Mouse (Mus musculus): ENCODE data around the gene Vdac1. TPM values are rescaled to one million over a fixed set of nuclear protein-coding genes. Genes with fewer than 3 reads are reported as not detected.

Gene Vdac1
- polyA plus RNA-seq, 1 experiment: 251 TPM

DNA sequence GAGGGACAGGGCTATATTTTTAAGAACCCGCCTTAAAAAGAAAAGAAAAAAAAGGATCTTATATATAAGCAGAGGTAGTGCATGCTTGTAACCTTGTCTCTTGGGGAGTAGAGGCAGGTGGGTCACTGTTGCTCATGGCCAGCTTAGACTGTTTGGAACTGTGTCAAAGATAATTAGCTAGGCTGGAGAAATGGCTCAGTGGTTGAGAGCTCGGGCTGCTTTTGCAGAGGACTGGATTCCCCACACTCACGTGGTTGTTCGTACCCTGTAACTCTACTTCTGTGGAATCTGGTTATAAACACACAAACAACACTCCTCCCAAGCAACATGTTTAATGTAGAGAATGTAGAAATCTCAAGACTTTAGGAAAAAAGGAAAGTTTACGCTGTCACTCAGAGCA is 43.5 kb downstream of the Vdac1 start:
- Histone ChIP-seq H3K27ac (ENCODE audit: insufficient read depth, low read length) (no peak overlapping the region), H3K4me1 (ENCODE audit: control insufficient read depth, insufficient read depth, low read length) (no peaks in the 10 kb centered on the region), H3K4me3 (ENCODE audit: insufficient read depth, low read length) (no peak overlapping the region)
- TF ChIP-seq CTCF (IDR thresholded peaks at IDR 0.05; ENCODE audit: borderline replicate concordance, insufficient read depth, low read length): no peak
- no peak for TF ChIP-seq POLR2A (IDR thresholded peaks at IDR 0.05; ENCODE audit: low read depth, low read length)

DNA sequence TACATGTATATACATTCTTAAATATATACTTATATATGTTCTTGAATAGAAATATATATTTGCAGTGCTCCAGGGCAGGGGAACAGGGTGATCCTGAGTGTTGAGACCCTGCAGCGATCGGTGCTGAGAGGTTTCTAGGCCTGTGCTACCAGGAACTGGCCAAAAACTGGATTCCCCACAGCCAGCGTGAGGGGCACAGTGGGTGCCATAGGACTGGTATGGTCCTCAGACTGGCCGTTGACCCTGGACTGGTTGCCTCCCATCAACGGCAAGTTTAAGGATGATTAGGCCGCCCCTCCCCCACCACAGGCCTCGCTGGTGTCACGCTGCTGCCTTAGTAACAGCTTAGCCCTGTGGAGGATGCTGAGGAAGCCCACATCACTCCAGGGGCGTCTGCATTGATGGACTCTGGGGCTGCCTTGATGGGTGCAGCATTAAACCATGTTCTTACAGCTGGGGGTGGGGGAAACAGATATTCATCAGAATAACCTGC is 44.6 kb downstream of the Vdac1 start:
- Histone ChIP-seq H3K27ac (ENCODE audit: insufficient read depth, low read length) (no peak overlapping the region), H3K4me1 (ENCODE audit: control insufficient read depth, insufficient read depth, low read length) (no peaks in the 10 kb centered on the region), H3K4me3 (ENCODE audit: insufficient read depth, low read length) (no peak overlapping the region)
- TF ChIP-seq CTCF (IDR thresholded peaks at IDR 0.05; ENCODE audit: borderline replicate concordance, insufficient read depth, low read length): no peak
- no peak for TF ChIP-seq POLR2A (IDR thresholded peaks at IDR 0.05; ENCODE audit: low read depth, low read length)

DNA sequence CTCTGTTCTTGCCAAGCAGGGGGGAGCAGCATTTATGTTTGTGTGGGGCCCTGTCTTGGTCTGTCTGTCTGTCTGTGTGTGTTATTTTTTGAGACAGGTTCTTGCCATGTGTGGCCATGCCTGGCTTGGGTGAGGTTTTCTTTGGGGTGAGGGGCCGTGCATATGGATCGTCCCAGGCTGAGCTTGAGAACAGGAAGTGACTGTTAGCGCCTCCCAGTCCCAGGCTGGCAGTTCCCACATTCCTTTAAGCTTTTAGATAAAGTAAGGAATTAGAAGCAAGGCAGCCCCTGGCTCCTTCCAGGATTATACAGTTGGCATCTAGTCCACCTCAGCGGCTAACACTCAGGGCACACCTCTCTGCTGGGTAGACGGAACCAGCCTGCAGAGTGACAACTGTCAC is 48.7 kb downstream of the Vdac1 start:
- TF ChIP-seq CTCF (IDR thresholded peaks at IDR 0.05; ENCODE audit: borderline replicate concordance, insufficient read depth, low read length) (no peak), POLR2A (IDR thresholded peaks at IDR 0.05; ENCODE audit: low read depth, low read length) (no peak)
- H3K27ac ChIP-seq (ENCODE audit: insufficient read depth, low read length): no peak overlapping the region
- H3K4me1 ChIP-seq (ENCODE audit: control insufficient read depth, insufficient read depth, low read length): no peaks in the 10 kb centered on the region
- no peak overlapping the region for H3K4me3 ChIP-seq (ENCODE audit: insufficient read depth, low read length)

DNA sequence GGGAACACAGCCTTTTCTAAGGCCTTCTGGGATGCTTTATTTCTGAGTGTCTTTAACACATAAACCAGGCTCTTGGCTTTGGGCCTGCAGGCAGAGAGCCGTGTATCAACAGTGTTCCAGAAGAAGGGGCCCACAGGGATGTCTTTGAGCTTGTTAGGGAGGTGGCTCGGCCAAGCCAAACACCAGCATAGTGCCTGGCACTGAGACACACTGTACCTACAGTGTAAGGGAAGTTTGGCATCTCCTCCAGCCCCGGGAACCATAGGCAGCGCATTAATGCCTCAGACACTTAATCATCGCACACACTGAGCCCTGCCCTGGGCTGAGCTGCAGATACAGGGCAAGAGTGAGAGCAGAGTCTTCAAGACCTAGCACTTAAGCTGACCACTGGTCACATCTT is 57.7 kb downstream of the Vdac1 start:
- Histone ChIP-seq H3K4me1 (ENCODE audit: control insufficient read depth, insufficient read depth, low read length) (no peaks in the 10 kb centered on the region), H3K27ac (ENCODE audit: insufficient read depth, low read length) (no peak overlapping the region), H3K4me3 (ENCODE audit: insufficient read depth, low read length) (no peak overlapping the region)
- no peak for TF ChIP-seq CTCF (IDR thresholded peaks at IDR 0.05; ENCODE audit: borderline replicate concordance, insufficient read depth, low read length)
- TF ChIP-seq POLR2A (IDR thresholded peaks at IDR 0.05; ENCODE audit: low read depth, low read length): no peak

DNA sequence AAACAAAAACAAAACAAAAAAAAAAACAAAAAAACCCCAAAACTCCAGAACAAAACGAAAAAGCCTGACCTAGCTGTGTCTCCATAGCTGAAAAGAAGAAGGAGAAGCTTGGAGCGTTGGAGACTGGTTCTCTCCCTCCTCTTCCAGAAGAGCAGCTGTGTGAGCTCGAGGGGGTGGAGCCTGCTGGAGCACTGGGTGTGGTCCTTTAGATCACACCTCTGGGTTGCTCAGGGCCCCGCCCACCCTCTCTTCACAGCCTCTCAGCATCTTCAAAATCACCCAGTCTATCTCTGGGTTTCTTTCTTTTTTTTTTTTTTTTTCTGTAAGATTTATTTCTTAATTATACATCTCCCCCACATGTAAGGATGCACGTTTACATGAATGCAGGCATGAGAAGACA is 58.6 kb downstream of the Vdac1 start:
- Histone ChIP-seq H3K4me3 (ENCODE audit: insufficient read depth, low read length) (no peak overlapping the region), H3K4me1 (ENCODE audit: control insufficient read depth, insufficient read depth, low read length) (no peaks in the 10 kb centered on the region), H3K27ac (ENCODE audit: insufficient read depth, low read length) (no peak overlapping the region)
- no peak for TF ChIP-seq POLR2A (IDR thresholded peaks at IDR 0.05; ENCODE audit: low read depth, low read length)
- TF ChIP-seq CTCF (IDR thresholded peaks at IDR 0.05; ENCODE audit: borderline replicate concordance, insufficient read depth, low read length): no peak

DNA sequence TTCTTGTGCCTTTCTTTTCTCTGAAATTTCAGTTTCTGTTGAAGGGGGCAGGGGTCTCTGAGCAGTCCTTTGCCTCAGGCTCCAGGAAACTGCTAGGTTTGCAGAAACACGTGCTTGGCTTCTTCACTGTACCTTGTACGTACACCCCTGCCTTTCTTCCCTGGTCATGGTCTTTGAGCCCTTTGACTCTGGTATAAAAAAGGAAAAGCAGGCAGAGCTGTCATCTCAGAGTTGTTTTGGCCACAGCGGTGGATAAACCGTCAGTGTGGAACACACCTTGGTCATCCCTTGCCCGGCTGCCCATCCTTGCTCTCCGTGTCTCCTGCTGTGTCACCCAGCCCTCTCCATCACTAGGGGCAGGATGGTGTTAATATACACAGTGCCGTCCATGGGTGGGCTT is 59.2 kb downstream of the Vdac1 start:
- no peaks in the 10 kb centered on the region for H3K4me1 ChIP-seq (ENCODE audit: control insufficient read depth, insufficient read depth, low read length)
- TF ChIP-seq CTCF (IDR thresholded peaks at IDR 0.05; ENCODE audit: borderline replicate concordance, insufficient read depth, low read length): no peak
- no peak for TF ChIP-seq POLR2A (IDR thresholded peaks at IDR 0.05; ENCODE audit: low read depth, low read length)

DNA sequence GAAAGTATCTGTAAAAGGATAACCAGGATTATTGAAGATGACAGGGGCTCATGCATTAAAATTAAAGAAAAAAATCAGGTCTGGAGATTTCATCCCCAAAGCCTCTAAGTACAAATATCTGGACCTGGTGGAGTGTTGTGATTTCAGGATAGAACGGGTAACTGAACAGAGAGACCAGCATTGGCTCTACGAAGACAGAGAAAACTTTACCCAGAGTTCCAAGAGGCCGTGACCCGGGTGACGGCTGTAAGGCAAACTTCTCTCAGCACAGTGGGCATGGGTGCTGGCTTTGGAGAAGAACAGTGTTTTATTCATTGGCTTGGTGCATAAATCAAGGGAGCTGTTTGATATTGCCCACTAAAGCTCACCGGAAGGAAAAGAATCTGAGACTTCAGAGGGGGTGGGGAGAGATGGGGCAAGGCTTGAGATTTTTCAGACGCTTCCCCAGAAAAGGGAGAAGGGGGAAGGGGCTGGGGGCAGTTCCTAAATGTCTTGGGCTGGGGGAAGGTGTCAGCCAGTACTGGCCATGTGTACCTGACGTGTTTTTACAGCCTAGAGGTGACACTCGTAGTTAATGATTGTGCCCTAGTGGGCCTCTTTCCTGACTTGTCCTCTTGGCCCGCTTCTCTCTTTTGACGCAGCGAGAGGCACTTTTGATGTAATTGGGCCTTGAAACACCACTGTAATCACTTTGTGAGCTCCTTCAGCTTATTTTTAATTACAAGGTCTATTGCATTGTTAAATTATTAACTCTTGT is 59.8 kb downstream of the Vdac1 start:
- H3K27ac ChIP-seq (ENCODE audit: insufficient read depth, low read length): no peak overlapping the region
- no peak overlapping the region for H3K4me3 ChIP-seq (ENCODE audit: insufficient read depth, low read length)
- no peaks in the 10 kb centered on the region for H3K4me1 ChIP-seq (ENCODE audit: control insufficient read depth, insufficient read depth, low read length)
- TF ChIP-seq POLR2A (IDR thresholded peaks at IDR 0.05; ENCODE audit: low read depth, low read length): no peak
- TF ChIP-seq CTCF (IDR thresholded peaks at IDR 0.05; ENCODE audit: borderline replicate concordance, insufficient read depth, low read length): no peak

More for the DNA sequence above, 59.2 kb downstream of the Vdac1 start:
- H3K4me3 ChIP-seq (ENCODE audit: insufficient read depth, low read length): no peak overlapping the region
- H3K27ac ChIP-seq (ENCODE audit: insufficient read depth, low read length): no peak overlapping the region

DNA sequence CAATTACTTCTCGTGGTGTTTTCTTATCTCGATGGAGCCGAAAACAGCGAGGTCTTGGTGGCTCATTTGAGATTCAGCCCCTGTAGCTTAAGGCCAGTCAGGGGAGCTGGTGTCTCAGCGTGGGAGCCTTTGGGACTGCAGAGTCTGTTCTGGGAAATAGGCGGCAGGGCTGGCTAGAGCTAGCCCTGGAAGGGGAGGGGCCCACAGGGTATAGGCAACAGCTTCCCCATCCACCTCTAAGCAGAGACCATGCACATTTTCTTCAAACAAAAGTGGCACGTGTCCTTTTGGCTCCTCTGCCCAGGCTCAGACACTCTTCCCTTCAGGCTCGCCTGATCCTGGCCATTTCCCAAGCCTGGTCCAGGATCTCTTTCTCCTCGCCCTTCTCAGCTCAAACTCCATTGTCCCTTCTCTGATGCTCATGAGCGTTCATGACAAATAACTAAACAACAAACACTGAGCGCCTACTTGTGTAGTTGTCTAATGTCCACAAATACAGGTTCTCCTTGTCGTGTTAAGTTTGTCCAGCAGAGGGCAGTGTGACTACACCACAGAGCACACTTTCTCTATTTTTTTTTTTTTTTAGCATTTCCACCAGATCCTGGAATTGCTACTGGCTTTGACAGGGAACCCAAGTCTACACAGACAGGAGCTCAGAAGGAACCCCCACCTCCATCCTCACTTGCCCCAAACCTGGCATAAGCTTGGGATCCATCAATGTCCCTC is 60.6 kb downstream of the Vdac1 start:
- no peak for TF ChIP-seq POLR2A (IDR thresholded peaks at IDR 0.05; ENCODE audit: low read depth, low read length)
- no peak for TF ChIP-seq CTCF (IDR thresholded peaks at IDR 0.05; ENCODE audit: borderline replicate concordance, insufficient read depth, low read length)
- H3K27ac ChIP-seq (ENCODE audit: insufficient read depth, low read length): no peak overlapping the region
- no peaks in the 10 kb centered on the region for H3K4me1 ChIP-seq (ENCODE audit: control insufficient read depth, insufficient read depth, low read length)
- no peak overlapping the region for H3K4me3 ChIP-seq (ENCODE audit: insufficient read depth, low read length)

DNA sequence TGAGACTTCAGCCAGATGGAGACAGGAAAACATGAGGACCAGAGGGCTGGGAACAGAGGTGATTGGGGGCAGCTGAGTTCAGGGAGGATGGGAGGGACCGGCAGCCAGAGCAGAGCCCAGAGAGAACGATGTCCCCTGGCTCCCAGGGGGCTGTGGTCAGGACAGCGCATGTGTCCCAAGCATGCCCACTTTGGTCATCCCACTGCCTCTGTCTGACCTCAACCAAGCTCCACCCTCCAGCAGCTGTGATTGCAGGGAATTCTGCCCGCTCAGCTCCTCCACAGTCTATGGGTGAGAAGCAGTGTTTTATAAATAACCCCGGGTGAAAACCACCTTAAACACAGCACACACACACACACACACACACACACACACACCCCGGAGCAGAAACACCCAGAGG is 68.8 kb downstream of the Vdac1 start:
- no peak overlapping the region for H3K4me3 ChIP-seq (ENCODE audit: insufficient read depth, low read length)
- TF ChIP-seq POLR2A (IDR thresholded peaks at IDR 0.05; ENCODE audit: low read depth, low read length) (no peak), CTCF (IDR thresholded peaks at IDR 0.05; ENCODE audit: borderline replicate concordance, insufficient read depth, low read length) (no peak)
- no peak overlapping the region for H3K27ac ChIP-seq (ENCODE audit: insufficient read depth, low read length)
- 0 out of 2 replicates have a peak, but pooled peaks cover 2% of the 10 kb centered on the region for H3K4me1 ChIP-seq (ENCODE audit: control insufficient read depth, insufficient read depth, low read length)

DNA sequence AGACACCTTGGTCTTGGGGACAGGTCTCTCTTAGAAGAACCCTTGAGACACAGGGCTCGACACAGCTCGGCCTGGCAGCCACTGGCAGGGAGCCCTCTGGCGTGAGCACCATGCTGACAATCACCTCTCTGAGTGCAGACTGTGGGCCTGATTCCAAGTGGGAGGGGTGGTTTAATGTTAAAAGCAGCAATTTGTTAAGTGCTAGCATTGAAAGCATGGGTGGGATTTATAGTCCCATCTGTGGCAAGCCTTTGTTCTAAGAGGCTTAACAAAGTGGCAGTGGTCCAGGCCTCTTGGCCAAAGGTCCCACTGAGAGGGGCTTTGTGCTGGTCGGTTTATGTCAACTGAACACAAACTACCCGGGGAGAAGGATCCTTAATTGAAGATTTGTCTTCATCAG is 70.9 kb downstream of the Vdac1 start:
- no peak overlapping the region for H3K4me3 ChIP-seq (ENCODE audit: insufficient read depth, low read length)
- TF ChIP-seq POLR2A (IDR thresholded peaks at IDR 0.05; ENCODE audit: low read depth, low read length): no peak
- no peak for TF ChIP-seq CTCF (IDR thresholded peaks at IDR 0.05; ENCODE audit: borderline replicate concordance, insufficient read depth, low read length)
- no peak overlapping the region for H3K27ac ChIP-seq (ENCODE audit: insufficient read depth, low read length)
- H3K4me1 ChIP-seq (ENCODE audit: control insufficient read depth, insufficient read depth, low read length): 0 out of 2 replicates have a peak, but pooled peaks cover 2% of the 10 kb centered on the region

Data from embryonic fibroblast, embryonic 13.5 days (primary cell).